Mouse (Mus musculus): ENCODE data around the gene Vmn1r73. TPM values are rescaled to one million over a fixed set of nuclear protein-coding genes. Genes with fewer than 3 reads are reported as not detected.

Gene Vmn1r73
- polyA plus RNA-seq (2012; rRNA removed): not detected in 2 replicates

DNA sequence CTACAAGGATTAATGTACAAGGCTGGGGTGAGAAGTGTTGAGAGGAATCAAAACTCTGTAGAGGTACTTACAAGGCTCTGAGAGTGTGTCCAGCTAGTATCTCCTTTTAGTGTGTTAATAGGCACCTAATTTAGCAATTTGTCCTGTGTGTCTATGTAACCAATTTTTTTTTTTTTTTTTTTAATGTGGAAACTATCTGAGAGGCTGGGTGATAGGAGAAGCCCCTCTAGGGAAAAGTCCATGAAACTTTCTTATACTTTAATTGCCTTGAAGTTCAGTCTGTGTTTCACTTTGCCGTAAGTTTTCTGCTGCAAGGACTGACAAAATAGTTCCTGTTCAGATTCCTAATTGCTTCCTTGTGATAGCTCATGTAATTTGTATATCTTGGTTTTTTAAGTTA, at the start of gene Vmn1r73:
Gene Vmn1r73 (plus strand): TSS at position 301 of the 400 bp plus-strand sequence.

Other genes with a start within 250 kb of the Vmn1r73 start
- not detected in 2 replicates for gene Zscan4-ps2, start 216.0 kb upstream of the Vmn1r73 start, polyA plus RNA-seq (2012; rRNA removed)
- gene Zscan4-ps3, start 121.0 kb upstream of the Vmn1r73 start, polyA plus RNA-seq (2012; rRNA removed): not detected in 2 replicates
- gene Vmn1r72, start 50.1 kb upstream of the Vmn1r73 start, polyA plus RNA-seq (2012; rRNA removed): not detected in 2 replicates
- gene Vmn1r74, start 103.7 kb downstream of the Vmn1r73 start, polyA plus RNA-seq (2012; rRNA removed): not detected in 2 replicates
- gene Vmn1r75, start 144.4 kb downstream of the Vmn1r73 start, polyA plus RNA-seq (2012; rRNA removed): not detected in 2 replicates
- not detected in 2 replicates for gene Vmn1r76, start 207.9 kb downstream of the Vmn1r73 start, polyA plus RNA-seq (2012; rRNA removed)

Measured in central nervous system, embryonic 11.5 days (tissue).